Mouse (Mus musculus) B cell, adult 2 months (primary cell): Measurements from ENCODE around the gene Olfr1220.

Experiments
- DNase-seq, 2 experiments: peaks; one replicate each; pipeline ENCODE4 v3.0.0; 2022

Olfr1220 gene

DNA sequence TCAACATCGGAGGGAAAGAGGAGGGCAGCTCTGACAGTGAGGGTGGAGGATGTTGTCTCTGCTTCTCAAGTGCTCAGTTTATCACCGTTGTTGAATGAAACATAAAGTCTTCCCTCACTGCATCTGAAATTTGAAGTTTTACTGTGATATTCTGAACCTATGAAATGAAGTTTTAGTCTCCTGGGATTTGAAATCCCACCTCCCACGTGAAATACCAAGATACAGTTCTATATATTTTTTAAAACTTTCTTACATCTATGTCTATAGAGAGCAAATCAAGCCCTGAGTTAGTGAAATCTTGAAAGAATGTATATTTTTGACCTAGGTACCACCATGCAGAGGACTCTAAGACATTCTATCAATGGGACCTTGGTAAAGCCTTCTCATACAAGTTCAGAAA lies at the start of gene Olfr1220:
Gene Olfr1220, minus strand, starts transcription at position 101 of the 400 bp plus-strand sequence.
- no peak for DNase-seq

GRCm38 (mm10) chr2:89151460-89151859 lies 44.8 kb upstream of the Olfr1220 start, which contains the start of gene Olfr1223:
Gene Olfr1223, minus strand, starts transcription at chr2:89151560.
- DNase-seq, result no peak

DNA sequence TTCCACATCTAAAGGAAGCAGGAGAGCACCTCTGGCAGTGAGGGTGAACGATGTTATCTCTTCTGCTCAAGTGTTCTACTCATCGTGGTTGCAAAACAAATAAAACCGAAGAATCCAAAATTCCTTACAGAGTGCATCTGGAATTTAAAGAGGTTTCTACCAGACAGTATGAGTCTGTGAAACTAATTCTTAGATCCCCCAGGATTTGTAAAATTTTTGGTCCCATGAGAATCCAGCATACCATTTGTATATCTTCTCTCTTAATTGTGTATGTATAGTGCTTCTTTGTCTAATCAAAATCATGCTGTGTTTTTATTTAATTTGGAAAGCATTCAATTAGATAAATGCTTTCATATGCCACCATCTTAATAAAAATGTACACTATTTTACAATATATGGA lies 26.3 kb upstream of the Olfr1220 start, which contains the start of gene Olfr1222:
Gene Olfr1222, minus strand, starts transcription at position 101 of the 400 bp plus-strand sequence.
- no peak for DNase-seq

DNA sequence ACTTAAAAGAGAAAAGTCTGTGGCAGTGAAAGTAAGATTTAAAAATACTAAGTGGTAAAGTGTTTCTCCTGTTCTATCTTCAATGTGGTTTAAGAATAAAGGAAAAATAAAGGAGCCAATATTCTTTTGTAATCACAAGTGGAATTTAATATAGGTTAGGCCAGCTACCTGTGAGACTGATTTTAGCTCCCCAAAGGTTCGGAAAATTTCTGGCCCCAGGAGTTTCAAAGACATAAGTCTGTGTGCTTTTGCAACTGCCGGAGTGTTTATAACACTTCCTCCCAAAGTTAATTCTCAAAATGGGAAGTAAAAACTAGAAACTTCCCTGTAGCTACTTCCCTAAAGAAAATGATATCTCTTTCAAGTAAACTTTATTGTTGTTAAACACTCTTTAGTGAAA lies 10.5 kb upstream of the Olfr1220 start, which contains the start of gene Olfr1221:
Gene Olfr1221, minus strand, starts transcription at position 101 of the 400 bp plus-strand sequence.
- no peak for DNase-seq

- DNase-seq, result no peak
Observed at GRCm38 (mm10) chr2:89105651-89106050, 984 bp downstream of the Olfr1220 start.

DNA sequence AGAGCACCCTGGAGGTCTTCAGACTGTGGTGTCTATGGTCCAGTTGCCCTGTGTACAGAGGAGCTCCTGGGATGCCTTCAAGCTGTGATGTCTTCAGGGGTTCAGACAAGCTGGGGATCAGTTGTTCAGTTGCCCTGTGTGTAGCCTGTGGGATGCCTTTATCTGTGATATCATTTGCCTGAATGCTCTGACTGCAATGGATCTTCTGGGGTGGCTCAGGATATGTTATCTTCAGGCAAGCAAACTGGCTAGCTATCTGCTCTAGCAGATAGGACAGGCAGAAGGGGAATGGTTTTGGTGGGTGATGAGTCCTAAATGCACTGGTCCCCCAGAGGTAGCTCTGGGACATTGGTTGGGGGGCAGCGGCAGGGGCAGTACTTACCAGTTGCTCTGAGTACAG lies 12.8 kb downstream of the Olfr1220 start:
- DNase-seq, result no peak

GRCm38 (mm10) chr2:89083413-89083812 lies 23.2 kb downstream of the Olfr1220 start, which contains the start of gene Olfr1219:
Gene Olfr1219, minus strand, starts transcription at chr2:89083513.
- DNase-seq, result no peak

- DNase-seq, result no peak
Observed at GRCm38 (mm10) chr2:89081487-89081886, 25.1 kb downstream of the Olfr1220 start.

GRCm38 (mm10) chr2:89061087-89061486 lies 45.5 kb downstream of the Olfr1220 start, which contains the start of gene Olfr1218:
Gene Olfr1218, minus strand, starts transcription at chr2:89061187.
- DNase-seq, result no peak
